Mouse (Mus musculus) frontal cortex, postnatal 25 days (tissue): ENCODE measurements around the gene Tmod1.

Experiments used
- DNase-seq, 2 experiments: peaks; one replicate each; pipeline ENCODE4 v3.0.0; 2022; ENCODE audit warnings: low spot score in 2 of 2

The Tmod1 gene

DNA sequence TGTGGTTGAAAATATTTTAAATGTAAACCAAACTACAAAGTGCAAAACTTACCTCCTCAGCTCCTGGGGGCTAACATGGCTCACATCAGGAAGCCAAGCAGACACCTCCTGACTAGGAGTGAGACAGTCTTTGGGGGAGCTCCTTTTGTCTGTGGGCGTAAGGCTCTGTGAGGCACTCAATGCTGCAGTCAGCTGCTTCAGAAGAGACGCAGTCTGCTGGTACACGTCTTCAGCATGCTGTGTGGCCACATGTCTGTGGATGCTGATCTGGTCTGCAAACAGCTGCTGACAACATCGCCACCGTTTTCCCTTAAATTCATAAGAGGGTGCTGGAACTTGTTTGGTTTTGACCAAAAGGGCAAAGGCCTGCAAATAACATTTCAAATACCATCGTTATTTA lies 93.1 kb downstream of the Tmod1 start:
- no peak for DNase-seq

DNA sequence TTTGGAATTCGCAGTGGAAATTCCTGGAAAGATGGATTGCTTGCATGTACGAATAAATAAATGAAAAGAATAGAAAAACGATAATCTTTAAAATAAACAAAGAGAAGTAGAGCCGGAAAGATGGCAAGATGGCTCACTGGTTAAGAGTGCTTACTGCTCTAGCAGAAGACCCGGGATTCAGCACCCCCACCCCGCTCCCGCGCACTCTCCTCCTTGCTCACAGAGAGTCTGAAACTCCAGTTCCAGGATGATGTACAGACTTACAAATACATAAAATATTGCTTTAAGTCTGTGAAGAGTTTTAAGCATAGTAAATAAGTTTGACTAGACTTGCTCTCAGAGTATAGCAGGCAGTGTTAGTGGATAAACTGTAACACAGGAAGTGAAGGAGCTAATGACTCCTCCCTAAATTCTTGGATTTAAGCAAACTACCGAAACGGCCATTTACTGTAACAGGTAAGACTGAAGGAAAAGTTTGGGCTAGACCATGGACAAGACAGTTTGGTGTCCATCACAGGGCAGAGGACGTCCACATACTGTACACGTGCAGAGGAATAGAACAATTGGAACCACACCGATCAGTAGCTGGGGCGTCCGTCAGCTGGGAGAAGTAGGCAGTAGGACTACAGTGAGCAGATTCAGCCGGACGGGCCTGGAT lies 99.0 kb downstream of the Tmod1 start:
- DNase-seq, result no peak

DNA sequence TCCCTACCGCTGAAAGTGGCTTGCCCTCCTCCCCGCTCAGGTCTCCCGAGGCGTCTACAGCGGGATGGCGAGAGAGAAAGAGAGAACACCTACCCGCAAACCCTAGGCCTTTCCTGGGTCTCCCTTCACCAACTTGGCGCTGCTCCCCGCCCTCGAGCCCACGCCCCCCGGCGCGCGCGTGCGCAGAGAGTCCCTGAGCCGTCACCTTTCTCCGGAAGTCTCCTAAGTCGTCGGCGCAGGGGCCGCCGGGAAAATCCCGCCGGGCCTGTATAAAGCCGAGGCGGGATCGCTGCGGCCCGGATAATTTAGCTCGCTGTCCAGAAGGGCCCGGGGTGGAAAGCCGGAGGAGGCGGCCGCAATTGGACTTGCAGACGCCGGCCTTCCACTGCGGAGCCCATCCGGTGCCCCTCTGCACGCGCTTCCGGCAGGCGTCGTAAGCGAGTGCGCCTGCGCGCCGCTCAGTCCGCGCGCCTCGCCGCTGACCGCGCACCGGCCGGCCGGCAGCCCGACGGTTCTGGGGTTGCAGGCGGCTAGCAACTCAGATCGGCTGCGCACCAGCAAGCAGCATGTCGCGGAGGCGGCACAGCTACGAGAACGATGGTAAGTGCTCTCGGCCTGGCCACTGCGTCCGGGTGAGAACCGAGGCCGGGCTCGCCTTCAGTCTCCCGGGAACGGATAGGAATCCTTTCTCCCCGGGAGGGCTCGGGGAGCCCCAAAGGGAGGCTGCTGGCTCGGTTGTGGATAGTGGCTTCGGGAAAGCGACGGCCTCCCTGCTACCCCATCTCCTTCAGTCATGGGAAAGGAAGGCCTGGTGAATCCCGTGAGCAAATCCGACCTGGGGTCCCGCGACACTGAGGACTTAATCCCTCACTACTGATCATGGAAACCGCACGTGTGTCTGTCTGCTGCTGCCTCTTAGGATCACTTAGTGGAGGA lies 99.8 kb downstream of the Tmod1 start, which contains the start of the genes Ncbp1 and Tstd2:
TSS of gene Ncbp1 (plus strand) at position 327 of the 936 bp plus-strand sequence.
TSS of gene Tstd2 (minus strand) at position 408 of the 936 bp plus-strand sequence.
- peak; percentile 86 to 87 for DNase-seq

DNA sequence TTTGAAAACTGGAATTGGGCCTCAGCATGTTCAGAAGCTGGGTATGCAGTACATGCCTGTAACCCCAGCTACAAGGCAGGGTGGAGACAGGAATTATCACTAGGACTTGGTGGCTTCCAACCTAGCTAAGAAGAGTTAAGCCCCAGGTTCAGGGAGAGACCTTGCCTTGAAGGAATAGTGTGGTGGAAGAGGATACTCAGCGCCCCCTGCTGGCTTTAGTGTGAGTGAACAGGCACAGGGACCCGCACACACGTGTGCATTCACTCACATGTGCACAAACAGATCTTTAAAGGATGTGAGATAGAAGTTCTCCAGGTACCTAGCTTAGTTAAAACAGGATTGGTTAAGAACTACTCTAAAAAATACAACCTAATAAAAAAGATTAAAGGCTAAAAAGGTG lies 105.6 kb downstream of the Tmod1 start:
- no peak for DNase-seq

DNA sequence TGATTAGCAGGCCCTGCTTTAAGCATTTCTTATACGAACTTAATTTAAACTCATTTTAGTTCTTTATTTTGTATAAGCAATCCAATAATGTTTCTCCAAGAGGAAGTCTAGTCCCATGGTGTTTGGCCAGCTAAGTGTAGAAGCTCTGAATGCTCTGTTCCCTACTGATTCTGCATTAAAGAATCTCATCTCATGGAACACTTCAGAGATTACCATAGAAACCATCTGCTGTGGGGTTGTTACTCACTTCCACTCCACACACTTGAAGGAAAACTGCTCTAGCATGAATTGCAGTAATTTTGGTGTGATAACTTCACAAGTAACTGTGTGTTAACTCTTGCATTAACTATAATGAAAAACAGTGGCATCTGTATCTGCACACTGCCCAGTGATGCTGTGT lies 108.1 kb downstream of the Tmod1 start:
- DNase-seq, result no peak

DNA sequence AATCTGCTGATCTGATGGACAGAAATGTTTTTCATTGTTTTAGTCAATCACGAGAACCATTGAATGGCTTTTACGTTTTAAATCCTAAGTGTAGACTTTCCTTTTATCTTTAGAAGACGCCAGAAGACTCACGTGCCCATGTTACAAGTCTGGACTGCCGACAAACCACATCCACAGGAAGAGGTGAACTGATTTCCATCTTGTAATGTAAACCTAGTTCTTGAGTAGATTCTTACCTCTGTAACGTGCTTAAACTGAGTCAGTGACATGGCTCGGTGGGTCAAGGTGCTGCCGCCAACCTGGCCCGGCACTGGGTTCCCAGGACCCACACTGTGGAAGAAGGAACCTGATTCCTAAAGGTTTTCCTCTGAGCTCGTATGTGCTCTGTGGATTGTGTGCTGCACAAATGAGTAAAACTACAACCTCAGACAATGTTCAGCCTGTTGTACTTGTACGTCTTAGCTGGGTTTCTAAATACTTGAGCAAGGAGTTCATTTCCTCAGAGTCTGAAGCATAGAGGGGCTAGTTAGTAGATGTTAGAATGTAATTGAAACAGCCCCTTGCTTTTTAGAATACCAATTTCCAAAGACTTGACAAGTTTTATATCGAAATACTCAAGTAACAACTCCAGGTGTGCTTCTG lies 113.3 kb downstream of the Tmod1 start:
- DNase-seq, result no peak

DNA sequence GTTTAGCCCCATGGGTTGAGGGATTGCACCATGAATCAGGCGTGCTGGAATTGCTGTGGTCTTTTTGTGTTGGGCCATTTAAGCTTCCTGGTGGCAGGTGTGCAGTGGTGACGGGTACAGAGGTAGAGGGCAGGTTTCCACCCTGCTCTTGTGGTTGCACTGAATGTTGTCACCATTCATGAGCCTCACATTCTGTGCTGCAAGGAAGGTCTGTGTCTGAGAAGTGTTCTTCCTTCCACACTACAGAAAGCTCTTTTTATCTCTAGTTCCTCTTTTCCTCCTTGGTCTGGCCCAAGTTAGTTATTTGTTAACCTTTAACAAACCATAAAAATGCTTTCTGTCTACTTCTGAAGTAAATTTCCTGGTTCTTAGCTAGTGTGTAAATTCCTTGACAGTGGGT lies 125.3 kb downstream of the Tmod1 start:
- DNase-seq, result no peak
